ENCODE assay signal across 21 mouse cellular contexts in the genomic region with DNA sequence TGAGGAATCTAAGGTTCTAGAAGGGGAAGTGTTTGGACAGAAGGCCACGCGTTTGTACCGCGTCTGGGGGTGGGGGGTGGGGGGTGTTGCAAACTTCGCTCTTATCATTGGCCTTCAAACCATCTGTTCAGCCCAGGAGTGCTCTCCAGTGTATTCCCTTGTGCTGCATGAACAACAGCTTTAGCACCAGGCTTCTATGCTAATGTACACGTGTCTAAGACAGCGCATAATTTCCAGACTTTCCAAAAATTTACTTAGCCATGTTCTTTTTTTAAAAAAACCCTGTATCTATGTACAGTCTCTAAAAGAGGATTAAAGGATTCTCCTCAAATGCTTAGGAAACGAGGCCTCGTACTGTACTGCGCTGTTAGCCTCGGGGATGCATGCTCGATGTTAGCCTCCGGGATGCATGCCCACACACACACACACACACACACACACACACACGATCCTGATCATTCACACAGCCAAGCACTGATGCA. TPM values are rescaled to one million over a fixed set of nuclear protein-coding genes. Genes with fewer than 3 reads are reported as not detected.
DNase-seq lines count a peak whose midpoint lies in the region; ATAC-seq and TF ChIP-seq lines count a peak whose summit lies in the region.
"Had no signal": no experiment of that assay in that cellular context is flagged by ENCODE, and none has a peak within 500 bp of the region (broad histone marks: within the 10 kb centered on the region; RNA-seq: fewer than 3 reads in every experiment).

No protein-coding gene starts in this region.

- WGBS in midbrain, embryonic 16.5 days = 82% methylated on average over 14 of the region's 14 CpGs
- 93% methylated on average over 14 of the region's 14 CpGs for WGBS in midbrain, embryonic 11.5 days

- H3K27me3 ChIP-seq in midbrain, embryonic 16.5 days (ENCODE audit: control insufficient read depth, insufficient read depth, low read depth, low read length) = no peaks in the 10 kb centered on the region
- H3K27me3 ChIP-seq in midbrain, embryonic 11.5 days (ENCODE audit: control insufficient read depth, insufficient read depth, low read length) = no peaks in the 10 kb centered on the region
- no peaks in the 10 kb centered on the region; a peak in 1 of 4 replicates for H3K27me3 ChIP-seq in MEL (ENCODE audit: control insufficient read depth in 1 of 2, insufficient read depth in 2 of 2, low read length in 2 of 2)
- H3K27me3 ChIP-seq: embryonic facial prominence, embryonic 15.5 days; hindbrain, embryonic 12.5 days; neural tube, embryonic 13.5 days; stomach, embryonic 15.5 days had no signal

- no peaks in the 10 kb centered on the region for H3K36me3 ChIP-seq in midbrain, embryonic 16.5 days (ENCODE audit: control insufficient read depth, insufficient read depth, low read length)
- H3K36me3 ChIP-seq in midbrain, embryonic 11.5 days (ENCODE audit: control insufficient read depth, insufficient read depth, low read length) = no peaks in the 10 kb centered on the region
- H3K36me3 ChIP-seq in MEL (ENCODE audit: control insufficient read depth in 1 of 2, insufficient read depth in 2 of 2, low read length in 2 of 2) = peaks cover 0 to 4% of the 10 kb centered on the region in 2 experiments; a peak in 2 of 4 replicates
- H3K36me3 ChIP-seq: embryonic facial prominence, embryonic 15.5 days; hindbrain, embryonic 12.5 days; limb, embryonic 10.5 days; neural tube, embryonic 13.5 days; stomach, embryonic 15.5 days had no signal

- no peak for DNase-seq in frontal cortex, postnatal 14 days (ENCODE audit: low spot score in 2 of 2)
- no peak for DNase-seq in midbrain, embryonic 11.5 days (ENCODE audit: low spot score, missing footprints)
- peak; percentile 79 for DNase-seq in MEL (ENCODE audit: low read depth, low spot score)
- no peak for DNase-seq in thymus, postnatal 10 days (ENCODE audit: low spot score in 2 of 2)
- no peak for DNase-seq in kidney, adult 8-10 months
- DNase-seq: adrenal gland, adult 8-10 months; cerebellum, adult 11 months; gastrocnemius, postnatal 36 days; kidney, postnatal 36 days; liver, postnatal 0 days; lung, postnatal 14 days; right cerebral cortex, postnatal 25 days; thymus, postnatal 14 days had no signal

- no peaks in the 10 kb centered on the region for H3K79me2 ChIP-seq in MEL (ENCODE audit: control insufficient read depth, insufficient read depth, low read length, poor library complexity)

- no peak overlapping the region for H3K4me2 ChIP-seq in midbrain, embryonic 16.5 days (ENCODE audit: low read length)
- no peak overlapping the region for H3K4me2 ChIP-seq in midbrain, embryonic 11.5 days
- H3K4me2 ChIP-seq: embryonic facial prominence, embryonic 15.5 days; hindbrain, embryonic 12.5 days; neural tube, embryonic 13.5 days; stomach, embryonic 15.5 days had no signal

- H3K27ac ChIP-seq in midbrain, embryonic 16.5 days (ENCODE audit: low read length) = no peak overlapping the region
- no peak overlapping the region for H3K27ac ChIP-seq in midbrain, embryonic 11.5 days (ENCODE audit: low read depth, low read length)
- H3K27ac ChIP-seq in MEL (ENCODE audit: control insufficient read depth, low read depth, low read length) = no peak overlapping the region
- H3K27ac ChIP-seq: embryonic facial prominence, embryonic 15.5 days; hindbrain, embryonic 12.5 days; limb, embryonic 10.5 days; neural tube, embryonic 13.5 days; stomach, embryonic 15.5 days had no signal

- no peak overlapping the region for H3K9ac ChIP-seq in midbrain, embryonic 16.5 days (ENCODE audit: low read depth, low read length)
- H3K9ac ChIP-seq in midbrain, embryonic 11.5 days (ENCODE audit: low read length) = no peak overlapping the region
- no peak overlapping the region for H3K9ac ChIP-seq in MEL (ENCODE audit: control insufficient read depth, low read depth, low read length, poor library complexity, severe bottlenecking)
- H3K9ac ChIP-seq: embryonic facial prominence, embryonic 15.5 days; hindbrain, embryonic 12.5 days; liver, postnatal 0 days; neural tube, embryonic 13.5 days; stomach, embryonic 15.5 days had no signal

- no peak for TF ChIP-seq CTCF in MEL (IDR thresholded peaks at IDR 0.05 in 2 of 3, conservative IDR thresholded peaks at IDR 0.05 in 1 of 3; ENCODE audit: control insufficient read depth in 1 of 3, insufficient read depth in 1 of 3, low read depth in 2 of 3, low read length in 3 of 3, poor library complexity in 1 of 3, severe bottlenecking in 1 of 3)

- H3K4me3 ChIP-seq in midbrain, embryonic 16.5 days (ENCODE audit: low read depth, low read length) = no peak overlapping the region
- H3K4me3 ChIP-seq in midbrain, embryonic 11.5 days (ENCODE audit: low read depth, low read length) = no peak overlapping the region
- no peak overlapping the region; a peak in 1 of 4 replicates for H3K4me3 ChIP-seq in MEL (ENCODE audit: control insufficient read depth in 1 of 2, insufficient read depth in 1 of 2, low read depth in 2 of 2, low read length in 2 of 2)
- H3K4me3 ChIP-seq: embryonic facial prominence, embryonic 15.5 days; hindbrain, embryonic 12.5 days; limb, embryonic 10.5 days; neural tube, embryonic 13.5 days; stomach, embryonic 15.5 days had no signal

- TF ChIP-seq RAD21 in MEL (IDR thresholded peaks at IDR 0.05; ENCODE audit: low read depth, low read length) = no peak

- ATAC-seq in frontal cortex, adult (ENCODE audit: low TSS enrichment) = peak; percentile 73
- ATAC-seq in midbrain, embryonic 16.5 days = peak; percentile 32; the same call in 1 of the 2 replicates
- ATAC-seq in midbrain, embryonic 11.5 days (ENCODE audit: low FRiP score) = no peak
- peak; percentile 82 for ATAC-seq in granulocyte monocyte progenitor cell, adult 5-6 weeks (replicated peaks; ENCODE audit: poor library complexity, severe bottlenecking)
- ATAC-seq: liver, postnatal 0 days had no signal

- no peaks in the 10 kb centered on the region for H3K9me3 ChIP-seq in midbrain, embryonic 16.5 days (replicated peaks; ENCODE audit: control insufficient read depth, low read length, poor library complexity, severe bottlenecking)
- H3K9me3 ChIP-seq in midbrain, embryonic 11.5 days (ENCODE audit: control insufficient read depth, low read length) = no peaks in the 10 kb centered on the region
- H3K9me3 ChIP-seq in MEL (replicated peaks; ENCODE audit: insufficient read depth, low read length) = no peaks in the 10 kb centered on the region
- H3K9me3 ChIP-seq: embryonic facial prominence, embryonic 15.5 days; hindbrain, embryonic 12.5 days; limb, embryonic 10.5 days; neural tube, embryonic 13.5 days; stomach, embryonic 15.5 days had no signal

- TF ChIP-seq EP300 in MEL (IDR thresholded peaks at IDR 0.05; ENCODE audit: low read depth in 1 of 2, low read length in 2 of 2) = peak; percentile 32 to 58

- no peak for TF ChIP-seq POLR2A in MEL (IDR thresholded peaks at IDR 0.05; ENCODE audit: control insufficient read depth in 1 of 2, insufficient read depth in 1 of 2, low read depth in 1 of 2, low read length in 2 of 2, poor library complexity in 1 of 2)

- H3K4me1 ChIP-seq in midbrain, embryonic 16.5 days (ENCODE audit: control insufficient read depth, insufficient read depth, low read length) = no peaks in the 10 kb centered on the region
- H3K4me1 ChIP-seq in midbrain, embryonic 11.5 days (ENCODE audit: control insufficient read depth, insufficient read depth, low read length) = no peaks in the 10 kb centered on the region
- peaks cover 0 to 13% of the 10 kb centered on the region in 2 experiments; a peak in 2 of 4 replicates for H3K4me1 ChIP-seq in MEL (ENCODE audit: control insufficient read depth in 1 of 2, insufficient read depth in 2 of 2, low read length in 2 of 2)
- H3K4me1 ChIP-seq: embryonic facial prominence, embryonic 15.5 days; hindbrain, embryonic 12.5 days; limb, embryonic 10.5 days; neural tube, embryonic 13.5 days; stomach, embryonic 15.5 days had no signal

TF ChIP-seq in MEL, 35 proteins besides CTCF, POLR2A, EP300 and RAD21 (continues in another document):
- TF ChIP-seq ZC3H11A (IDR thresholded peaks at IDR 0.05; ENCODE audit: low read depth, low read length) = no peak
- TF ChIP-seq MYC (IDR thresholded peaks at IDR 0.05; ENCODE audit: low read depth, low read length) = peak; percentile 66
- no peak for TF ChIP-seq NRF1 (IDR thresholded peaks at IDR 0.05; ENCODE audit: insufficient read depth, low read depth, low read length, poor library complexity, severe bottlenecking)
- TF ChIP-seq SIN3A (IDR thresholded peaks at IDR 0.05; ENCODE audit: low read length) = peak; percentile 56
- no peak for TF ChIP-seq POLR2AphosphoS5 (IDR thresholded peaks at IDR 0.05; ENCODE audit: borderline replicate concordance, low read depth, low read length)
- TF ChIP-seq TBP (IDR thresholded peaks at IDR 0.05; ENCODE audit: low read depth, low read length) = no peak
- TF ChIP-seq ZMIZ1 (IDR thresholded peaks at IDR 0.05; ENCODE audit: low read depth, low read length) = no peak
- no peak for TF ChIP-seq RCOR1 (IDR thresholded peaks at IDR 0.05; ENCODE audit: low read depth, low read length)
- peak; percentile 58; the same call in 1 of the 2 replicates for TF ChIP-seq GATA1 (IDR thresholded peaks at IDR 0.05; ENCODE audit: low read depth, low read length)
- 0 out of 2 replicates have a peak, but pooled peaks have one; percentile 8 for TF ChIP-seq ZNF384 (IDR thresholded peaks at IDR 0.05; ENCODE audit: low read depth, low read length)
- TF ChIP-seq ETS1 (IDR thresholded peaks at IDR 0.05; ENCODE audit: low read depth, low read length) = peak; percentile 58; the same call in 1 of the 2 replicates
- TF ChIP-seq MAX (IDR thresholded peaks at IDR 0.05; ENCODE audit: low read length) = peak; percentile 74
- TF ChIP-seq HCFC1 (IDR thresholded peaks at IDR 0.05; ENCODE audit: low read depth, low read length) = no peak
- peak; percentile 85 for TF ChIP-seq TAL1 (IDR thresholded peaks at IDR 0.05; ENCODE audit: low read length)
- TF ChIP-seq POLR2AphosphoS2 (IDR thresholded peaks at IDR 0.05; ENCODE audit: low read length) = no peak
- no peak for TF ChIP-seq CHD1 (IDR thresholded peaks at IDR 0.05; ENCODE audit: low read depth, low read length)
- no peak for TF ChIP-seq MEF2A (IDR thresholded peaks at IDR 0.05; ENCODE audit: extremely low read depth, insufficient replicate concordance, low read depth, low read length, poor library complexity, severe bottlenecking)
- no peak for TF ChIP-seq MYB (IDR thresholded peaks at IDR 0.05; ENCODE audit: low read depth, low read length)
- peak; percentile 79 for TF ChIP-seq MXI1 (IDR thresholded peaks at IDR 0.05; ENCODE audit: low read depth, low read length)

RNA-seq across cellular contexts. Expression of a gene that starts 26.2 kb away (rescaled TPM):
- 15.0 and 16.8 TPM in 2 replicates for polyA plus RNA-seq in midbrain, embryonic 16.5 days (2015; fragmentation: Nextera tagmentation; extraction: Ambion mirVana)
- polyA plus RNA-seq in midbrain, embryonic 11.5 days (2014; fragmentation: Nextera tagmentation; extraction: Ambion mirVana) = 24.5 and 25.2 TPM in 2 replicates
- 6.9 and 7.1 TPM in 2 replicates for total RNA-seq in MEL (2012; rRNA removed)
- polyA plus RNA-seq in MEL (2012; ENCODE audit: insufficient read depth in 1 of 2, insufficient read length in 2 of 2, low read depth in 1 of 2, low replicate concordance in 2 of 2, missing spikeins in 1 of 2) = 10 to 100 TPM in 1 of 2 experiments, not detected in 1; 10.3 TPM
- 8.0 and 12.8 TPM in 2 replicates for total RNA-seq in granulocyte monocyte progenitor cell, adult 5-6 weeks (2014; fragmentation: Nextera tagmentation)
- 16.7 and 22.3 TPM in 2 replicates for total RNA-seq in granulocyte monocyte progenitor cell, adult 5-6 weeks (2017)
